Mouse (Mus musculus) midbrain, postnatal 0 days (tissue): ENCODE results near the gene Cdadc1. TPM values are rescaled to one million over a fixed set of nuclear protein-coding genes. Genes with fewer than 3 reads are reported as not detected.

ENCODE experiments used
- ATAC-seq: fragments of 200-750 bp; cut with Nextera tagmentation; 2 replicates; pipeline ENCODE4 v1.8.0; 2017; ENCODE audit warnings: moderate number of reproducible peaks, mild to moderate bottlenecking, moderate TSS enrichment, moderate library complexity; ENCODE audit not compliant: low FRiP score
- DNase-seq: peaks from one replicate; pipeline ENCODE4 v3.0.0-alpha.2; 2015; ENCODE audit warnings: low spot score
- H3K27ac ChIP-seq: fragments of 300-500 bp; sonication (generic); 2 replicates; pipeline ENCODE4 v1.5.1; 2014; ENCODE audit warnings: low read depth, mild to moderate bottlenecking, low read length, mixed read lengths
- H3K27me3 ChIP-seq: fragments of 300-500 bp; sonication (generic); 2 replicates; pipeline ENCODE4 v1.6.1; 2014; ENCODE audit warnings: low read length, control low read depth, mixed read lengths; ENCODE audit not compliant: insufficient read depth
- H3K36me3 ChIP-seq: fragments of 300-500 bp; sonication (generic); 2 replicates; pipeline ENCODE4 v1.6.1; 2014; ENCODE audit warnings: low read length, control low read depth, mixed read lengths; ENCODE audit not compliant: insufficient read depth
- H3K4me1 ChIP-seq: fragments of 300-500 bp; sonication (generic); 2 replicates; pipeline ENCODE4 v1.6.1; 2014; ENCODE audit warnings: mild to moderate bottlenecking, control low read depth, antibody characterized with exemption, low read length, mixed read lengths; ENCODE audit not compliant: insufficient read depth
- H3K4me2 ChIP-seq: fragments of 300-500 bp; sonication (generic); 2 replicates; pipeline ENCODE4 v1.6.1; 2014; ENCODE audit warnings: low read depth, mild to moderate bottlenecking, low read length, mixed read lengths; ENCODE audit not compliant: poor library complexity, severe bottlenecking
- H3K4me3 ChIP-seq: fragments of 300-500 bp; sonication (generic); 2 replicates; pipeline ENCODE4 v1.5.1; 2014; ENCODE audit warnings: low read depth, mild to moderate bottlenecking, low read length, moderate library complexity
- H3K9ac ChIP-seq: fragments of 300-500 bp; sonication (generic); replicated peaks from 2 replicates; pipeline ENCODE4 v1.6.1; 2014; ENCODE audit warnings: mild to moderate bottlenecking, low read length, moderate library complexity, mixed read lengths; ENCODE audit not compliant: poor library complexity, severe bottlenecking
- H3K9me3 ChIP-seq: fragments of 300-500 bp; sonication (generic); 2 replicates; pipeline ENCODE4 v1.6.1; 2016; ENCODE audit warnings: low read length, control low read depth
- CTCF ChIP-seq: IDR thresholded peaks from 2 replicates; pipeline ENCODE4 v1.5.1; 2016; ENCODE audit warnings: antibody characterized with exemption, mild to moderate bottlenecking
- WGBS: fragments of 180-500 bp; shearing (Covaris S2); extraction: QIAGEN DNeasy Blood & Tissue Kit; methylation state at CpG from one replicate; pipeline ENCODE4 v1.1.7; 2014; 5-methylcytosine and 5-hydroxymethylcytosine counted together
- polyA plus RNA-seq: library from polyadenylated mRNA; unstranded; fragments of >200 nt; fragmentation: Nextera tagmentation; extraction: Ambion mirVana; gene quantifications from 2 replicates; pipeline ENCODE4 v1.2.1, GENCODE M21; 2015
- total RNA-seq: library from RNA; depleted of rRNA; stranded (reverse); fragments of >200 nt; gene quantifications from 2 replicates; pipeline ENCODE4 v1.2.3, GENCODE M21; 2014

The Cdadc1 gene
- total and polyA plus RNA-seq, 2 experiments from 2014 or later: 13.9 to 36.6 TPM

GRCm38 (mm10) chr14:59554025-59554424, 43.7 kb downstream of the Cdadc1 start:
- DNase-seq (peak; percentile 20), ATAC-seq (no peak)
- Histone ChIP-seq H3K9me3 (no peaks in the 10 kb centered on the region), H3K27ac (no peak overlapping the region), H3K4me3 (no peak overlapping the region), H3K36me3 (no peaks in the 10 kb centered on the region), H3K4me2 (no peak overlapping the region), H3K27me3 (no peaks in the 10 kb centered on the region), H3K9ac (no peak overlapping the region), H3K4me1 (no peaks in the 10 kb centered on the region)
- TF ChIP-seq CTCF: peak; percentile 65
- 79% methylated on average over 5 of the region's 5 CpGs for WGBS

- H3K36me3 ChIP-seq: no peaks in the 10 kb centered on the region
- no peak overlapping the region for H3K4me2 ChIP-seq
- H3K9me3 ChIP-seq: no peaks in the 10 kb centered on the region
- ATAC-seq: no peak
- DNase-seq: no peak
- WGBS: 69% methylated on average over 8 of the region's 8 CpGs
- H3K27me3 ChIP-seq: no peaks in the 10 kb centered on the region
- no peak overlapping the region for H3K27ac ChIP-seq
- H3K4me1 ChIP-seq: no peaks in the 10 kb centered on the region
- no peak overlapping the region for H3K4me3 ChIP-seq
- H3K9ac ChIP-seq: no peak overlapping the region
- TF ChIP-seq CTCF: no peak
Observed at GRCm38 (mm10) chr14:59551956-59552355, 45.8 kb downstream of the Cdadc1 start.

- Histone ChIP-seq H3K27ac (no peak overlapping the region), H3K9ac (no peak overlapping the region), H3K4me1 (no peaks in the 10 kb centered on the region), H3K9me3 (no peaks in the 10 kb centered on the region), H3K27me3 (no peaks in the 10 kb centered on the region), H3K4me2 (no peak overlapping the region), H3K36me3 (no peaks in the 10 kb centered on the region), H3K4me3 (no peak overlapping the region)
- TF ChIP-seq CTCF: no peak
- ATAC-seq (no peak), DNase-seq (no peak)
- 91% methylated on average over 2 of the region's 2 CpGs for WGBS
Observed at GRCm38 (mm10) chr14:59550841-59551240, 46.9 kb downstream of the Cdadc1 start.

- Histone ChIP-seq H3K9me3 (no peaks in the 10 kb centered on the region), H3K4me2 (no peak overlapping the region), H3K27ac (no peak overlapping the region), H3K27me3 (no peaks in the 10 kb centered on the region), H3K4me1 (no peaks in the 10 kb centered on the region), H3K4me3 (no peak overlapping the region), H3K36me3 (no peaks in the 10 kb centered on the region), H3K9ac (no peak overlapping the region)
- no peak for DNase-seq
- 68% methylated on average over 6 of the region's 6 CpGs for WGBS
- no peak for ATAC-seq
- TF ChIP-seq CTCF: no peak
Observed at GRCm38 (mm10) chr14:59549106-59549505, 48.7 kb downstream of the Cdadc1 start.

- 67% methylated on average over 2 of the region's 2 CpGs for WGBS
- H3K27ac ChIP-seq: no peak overlapping the region
- ATAC-seq: no peak
- H3K36me3 ChIP-seq: no peaks in the 10 kb centered on the region
- DNase-seq: no peak
- no peaks in the 10 kb centered on the region for H3K27me3 ChIP-seq
- no peak for TF ChIP-seq CTCF
- no peak overlapping the region for H3K4me2 ChIP-seq
- H3K4me1 ChIP-seq: no peaks in the 10 kb centered on the region
- no peaks in the 10 kb centered on the region for H3K9me3 ChIP-seq
- H3K4me3 ChIP-seq: no peak overlapping the region
- no peak overlapping the region for H3K9ac ChIP-seq
Observed at GRCm38 (mm10) chr14:59548532-59548931, 49.2 kb downstream of the Cdadc1 start.

GRCm38 (mm10) chr14:59547530-59547929, 50.2 kb downstream of the Cdadc1 start:
- DNase-seq (no peak), ATAC-seq (no peak)
- no peaks in the 10 kb centered on the region for H3K27me3 ChIP-seq
- H3K27ac ChIP-seq: no peak overlapping the region
- no peak overlapping the region for H3K4me3 ChIP-seq
- H3K4me2 ChIP-seq: no peak overlapping the region
- H3K9ac ChIP-seq: no peak overlapping the region
- H3K4me1 ChIP-seq: no peaks in the 10 kb centered on the region
- WGBS: 63% methylated on average over 5 of the region's 5 CpGs
- no peaks in the 10 kb centered on the region for H3K9me3 ChIP-seq
- H3K36me3 ChIP-seq: no peaks in the 10 kb centered on the region
- no peak for TF ChIP-seq CTCF
